Mouse (Mus musculus) MEL (cell line): ENCODE data around the gene Zscan10. TPM values are rescaled to one million over a fixed set of nuclear protein-coding genes. Genes with fewer than 3 reads are reported as not detected.
A peak's percentile ranks its signal among the peaks of the same experiment; 100 is the strongest.

Experiments
- DNase-seq: peaks from one replicate; pipeline ENCODE4 v3.0.0; 2011; ENCODE audit warnings: low read depth, low spot score
- H3K27ac ChIP-seq: 2 replicates; pipeline ENCODE4 v1.5.1; 2012; ENCODE audit warnings: low read depth, mild to moderate bottlenecking, control low read depth, low read length, moderate library complexity; ENCODE audit not compliant: control insufficient read depth
- H3K27me3 ChIP-seq, 2 experiments: fragments of 150-350 bp in 1 of 2; sonication (generic) in 1 of 2; 2 replicates each; pipeline ENCODE4 v1.6.1; 2012; ENCODE audit warnings: low read length in 2 of 2, mild to moderate bottlenecking in 2 of 2, improper control_type of control experiment in 1 of 2, moderate library complexity in 1 of 2; ENCODE audit not compliant: insufficient read depth in 2 of 2, control insufficient read depth in 1 of 2
- H3K36me3 ChIP-seq, 2 experiments: 2 replicates each; pipeline ENCODE4 v1.6.1; 2012 to 2014; ENCODE audit warnings: low read length in 2 of 2, improper control_type of control experiment in 1 of 2, inconsistent platforms in 1 of 2, mild to moderate bottlenecking in 1 of 2; ENCODE audit not compliant: insufficient read depth in 2 of 2, control insufficient read depth in 1 of 2
- H3K4me1 ChIP-seq, 2 experiments: fragments of 150-350 bp in 1 of 2; sonication (generic) in 1 of 2; 2 replicates each; pipeline ENCODE4 v1.6.1; 2012; ENCODE audit warnings: low read length in 2 of 2, improper control_type of control experiment in 1 of 2, mild to moderate bottlenecking in 1 of 2; ENCODE audit not compliant: insufficient read depth in 2 of 2, control insufficient read depth in 1 of 2
- H3K4me3 ChIP-seq, 2 experiments: fragments of 150-350 bp in 1 of 2; sonication (generic) in 1 of 2; 2 replicates each; pipeline ENCODE4 v1.5.1; 2012; ENCODE audit warnings: low read depth in 2 of 2, low read length in 2 of 2, mild to moderate bottlenecking in 2 of 2, moderate library complexity in 2 of 2, control low read depth in 1 of 2, improper control_type of control experiment in 1 of 2; ENCODE audit not compliant: control insufficient read depth in 1 of 2, insufficient read depth in 1 of 2
- H3K79me2 ChIP-seq: 2 replicates; pipeline ENCODE4 v1.6.1; 2012; ENCODE audit warnings: mild to moderate bottlenecking, low read length, moderate library complexity; ENCODE audit not compliant: control insufficient read depth, poor library complexity, insufficient read depth
- H3K9ac ChIP-seq: 2 replicates; pipeline ENCODE4 v1.6.1; 2012; ENCODE audit warnings: low read depth, mild to moderate bottlenecking, control low read depth, low read length, moderate library complexity; ENCODE audit not compliant: control insufficient read depth, poor library complexity, severe bottlenecking
- H3K9me3 ChIP-seq: fragments of 150-350 bp; sonication (generic); replicated peaks from 2 replicates; pipeline ENCODE4 v1.6.1; 2012; ENCODE audit warnings: mild to moderate bottlenecking, low read length, improper control_type of control experiment, moderate library complexity; ENCODE audit not compliant: insufficient read depth
- BHLHE40 ChIP-seq: IDR thresholded peaks from 2 replicates; pipeline ENCODE4 v1.6.1; 2012; ENCODE audit warnings: low read depth, mild to moderate bottlenecking, inconsistent platforms, low read length, improper control_type of control experiment, borderline replicate concordance
- CHD1 ChIP-seq: IDR thresholded peaks from 2 replicates; pipeline ENCODE4 v1.6.1; 2012; ENCODE audit warnings: low read depth, mild to moderate bottlenecking, inconsistent platforms, low read length, improper control_type of control experiment
- CHD2 ChIP-seq: IDR thresholded peaks from 2 replicates; pipeline ENCODE4 v1.6.1; 2011; ENCODE audit warnings: low read length, improper control_type of control experiment
- CTCF ChIP-seq, 3 experiments: IDR thresholded peaks in 2 of 3; conservative IDR thresholded peaks in 1 of 3; 2 replicates each; pipeline ENCODE4 v1.5.1; 2011 to 2012; ENCODE audit warnings: low read length in 3 of 3, low read depth in 2 of 3, mild to moderate bottlenecking in 2 of 3, improper control_type of control experiment in 1 of 3, inconsistent platforms in 1 of 3, mixed read lengths in 1 of 3, moderate library complexity in 1 of 3; ENCODE audit not compliant: control insufficient read depth in 1 of 3, insufficient read depth in 1 of 3, poor library complexity in 1 of 3, severe bottlenecking in 1 of 3
- ELF1 ChIP-seq: IDR thresholded peaks from 2 replicates; pipeline ENCODE4 v1.6.1; 2014; ENCODE audit warnings: low read depth, mild to moderate bottlenecking, inconsistent platforms, low read length, improper control_type of control experiment, moderate library complexity
- ETS1 ChIP-seq: IDR thresholded peaks from 2 replicates; pipeline ENCODE4 v1.6.1; 2012; ENCODE audit warnings: low read depth, mild to moderate bottlenecking, inconsistent platforms, low read length, improper control_type of control experiment, moderate library complexity
- GABPA ChIP-seq: IDR thresholded peaks from 2 replicates; pipeline ENCODE4 v1.6.1; 2012; ENCODE audit warnings: low read depth, mild to moderate bottlenecking, inconsistent platforms, low read length, improper control_type of control experiment, moderate library complexity
- GATA1 ChIP-seq: IDR thresholded peaks from 2 replicates; pipeline ENCODE4 v1.6.1; 2011; ENCODE audit warnings: low read depth, low read length, improper control_type of control experiment
- KAT2A ChIP-seq: conservative IDR thresholded peaks from 2 replicates; pipeline ENCODE4 v1.6.1; 2012; ENCODE audit warnings: low read depth, low read length, improper control_type of control experiment, inconsistent platforms
- MAFK ChIP-seq: IDR thresholded peaks from 2 replicates; pipeline ENCODE4 v1.6.1; 2011; ENCODE audit warnings: low read depth, mild to moderate bottlenecking, low read length, improper control_type of control experiment, borderline replicate concordance
- MAX ChIP-seq: IDR thresholded peaks from 2 replicates; pipeline ENCODE4 v1.6.1; 2011; ENCODE audit warnings: low read length, improper control_type of control experiment
- MAZ ChIP-seq: IDR thresholded peaks from 2 replicates; pipeline ENCODE4 v1.6.1; 2012; ENCODE audit warnings: low read depth, mild to moderate bottlenecking, inconsistent platforms, low read length, improper control_type of control experiment
- MXI1 ChIP-seq: IDR thresholded peaks from 2 replicates; pipeline ENCODE4 v1.6.1; 2011; ENCODE audit warnings: mild to moderate bottlenecking, low read depth, low read length, improper control_type of control experiment
- MYB ChIP-seq: IDR thresholded peaks from 2 replicates; pipeline ENCODE4 v1.6.1; 2011; ENCODE audit warnings: mild to moderate bottlenecking, low read depth, low read length, improper control_type of control experiment
- MYC ChIP-seq: IDR thresholded peaks from 2 replicates; pipeline ENCODE4 v1.6.1; 2011; ENCODE audit warnings: low read depth, mild to moderate bottlenecking, low read length, improper control_type of control experiment, moderate library complexity
- NELFE ChIP-seq: IDR thresholded peaks from 2 replicates; pipeline ENCODE4 v1.6.1; 2011; ENCODE audit warnings: low read depth, low read length, improper control_type of control experiment
- NRF1 ChIP-seq: IDR thresholded peaks from 2 replicates; pipeline ENCODE4 v1.6.1; 2014; ENCODE audit warnings: low read depth, mild to moderate bottlenecking, inconsistent platforms, low read length, improper control_type of control experiment, moderate library complexity; ENCODE audit not compliant: poor library complexity, insufficient read depth, severe bottlenecking
- POLR2A ChIP-seq, 2 experiments: IDR thresholded peaks; 2 replicates each; pipeline ENCODE4 v1.6.1; 2011 to 2012; ENCODE audit warnings: low read length in 2 of 2, mild to moderate bottlenecking in 2 of 2, control low read depth in 1 of 2, improper control_type of control experiment in 1 of 2, low read depth in 1 of 2, moderate library complexity in 1 of 2; ENCODE audit not compliant: control insufficient read depth in 1 of 2, insufficient read depth in 1 of 2, poor library complexity in 1 of 2
- POLR2AphosphoS2 ChIP-seq: IDR thresholded peaks from 2 replicates; pipeline ENCODE4 v1.6.1; 2011; ENCODE audit warnings: low read length, improper control_type of control experiment
- POLR2AphosphoS5 ChIP-seq: IDR thresholded peaks from 2 replicates; pipeline ENCODE4 v1.6.1; 2012; ENCODE audit warnings: low read depth, borderline replicate concordance, mild to moderate bottlenecking, inconsistent platforms, low read length, moderate library complexity, mixed read lengths
- RAD21 ChIP-seq: IDR thresholded peaks from 2 replicates; pipeline ENCODE4 v1.6.1; 2011; ENCODE audit warnings: mild to moderate bottlenecking, low read depth, low read length, improper control_type of control experiment
- RCOR1 ChIP-seq: IDR thresholded peaks from 2 replicates; pipeline ENCODE4 v1.6.1; 2012; ENCODE audit warnings: low read depth, mild to moderate bottlenecking, inconsistent platforms, low read length, improper control_type of control experiment
- SIN3A ChIP-seq: IDR thresholded peaks from 2 replicates; pipeline ENCODE4 v1.6.1; 2012; ENCODE audit warnings: low read length, improper control_type of control experiment, inconsistent platforms
- SMC3 ChIP-seq: IDR thresholded peaks from 2 replicates; pipeline ENCODE4 v1.6.1; 2011; ENCODE audit warnings: low read depth, low read length, improper control_type of control experiment
- TBP ChIP-seq: IDR thresholded peaks from 2 replicates; pipeline ENCODE4 v1.8.0; 2011; ENCODE audit warnings: low read depth, low read length, improper control_type of control experiment
- TCF12 ChIP-seq: IDR thresholded peaks from 2 replicates; pipeline ENCODE4 v1.6.1; 2014; ENCODE audit warnings: low read depth, mild to moderate bottlenecking, inconsistent platforms, low read length, improper control_type of control experiment, moderate library complexity
- UBTF ChIP-seq: IDR thresholded peaks from 2 replicates; pipeline ENCODE4 v1.6.1; 2012; ENCODE audit warnings: low read depth, mild to moderate bottlenecking, inconsistent platforms, low read length, improper control_type of control experiment, moderate library complexity, borderline replicate concordance; ENCODE audit not compliant: insufficient read depth
- USF1 ChIP-seq: IDR thresholded peaks from 2 replicates; pipeline ENCODE4 v1.6.1; 2014; ENCODE audit warnings: low read depth, mild to moderate bottlenecking, inconsistent platforms, low read length, improper control_type of control experiment, moderate library complexity
- USF2 ChIP-seq, 2 experiments: IDR thresholded peaks; 2 replicates each; pipeline ENCODE4 v1.6.1; 2011 to 2012; ENCODE audit warnings: improper control_type of control experiment in 2 of 2, low read length in 2 of 2, borderline replicate concordance in 1 of 2, inconsistent platforms in 1 of 2, low read depth in 1 of 2, mild to moderate bottlenecking in 1 of 2; ENCODE audit not compliant: insufficient read depth in 1 of 2
- ZNF384 ChIP-seq: IDR thresholded peaks from 2 replicates; pipeline ENCODE4 v1.6.1; 2012; ENCODE audit warnings: low read depth, mild to moderate bottlenecking, inconsistent platforms, low read length, improper control_type of control experiment
- polyA plus RNA-seq, 2 experiments: library from polyadenylated mRNA; stranded (reverse) in 1 of 2; unstranded in 1 of 2; fragments of >175 nt in 1 of 2; fragments of >200 nt in 1 of 2; gene quantifications; 2 replicates each; pipeline versions ENCODE4 v1.2.1 to v1.2.4; 2012; ENCODE audit warnings: low replicate concordance in 2 of 2, low read depth in 1 of 2; ENCODE audit not compliant: insufficient read length in 2 of 2, insufficient read depth in 1 of 2, missing spikeins in 1 of 2
- total RNA-seq: library from RNA; depleted of rRNA; stranded (reverse); fragments of 300-350 nt; gene quantifications from 2 replicates; pipeline ENCODE4 v1.2.3, GENCODE M21; 2012

Zscan10 gene
- total and polyA plus RNA-seq, 3 experiments = 0.08 TPM; not detected in 2

DNA sequence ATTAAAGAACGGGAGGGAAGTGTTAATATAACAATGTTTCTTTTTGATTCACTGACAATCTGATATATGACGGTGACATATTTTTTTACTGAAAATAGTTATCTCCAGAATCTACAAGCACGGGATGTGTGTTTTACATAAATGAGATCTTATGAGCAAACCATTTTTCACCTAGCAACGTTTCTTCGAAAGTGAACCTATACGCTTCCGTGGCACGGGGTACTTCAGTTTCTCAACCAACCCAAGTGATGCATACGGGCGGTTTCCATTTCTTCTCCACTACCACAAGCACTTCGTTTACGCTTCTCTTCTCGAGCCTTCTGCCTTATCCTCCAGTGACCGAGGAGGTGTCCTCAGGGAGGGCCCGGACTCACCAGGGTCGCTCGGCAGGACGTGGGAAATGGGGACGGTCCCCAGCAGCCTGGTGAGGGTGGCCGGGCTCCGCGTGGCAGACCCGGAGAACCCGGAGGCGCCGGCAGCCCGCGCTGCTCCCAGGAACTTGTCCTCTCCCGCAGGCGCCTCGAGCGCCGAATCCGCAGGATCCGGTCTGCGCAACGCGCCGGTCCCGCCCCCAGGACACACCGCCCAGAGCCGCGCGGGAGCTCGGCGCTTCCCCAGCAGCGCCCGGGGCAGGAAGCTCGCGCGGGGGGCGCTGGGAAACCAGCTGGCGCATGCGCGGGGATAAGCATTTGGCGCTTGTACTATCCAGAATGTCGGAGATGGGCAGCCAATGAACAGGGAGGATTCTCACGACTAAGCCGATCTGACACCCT lies 36.9 kb upstream of the Zscan10 start, which contains the start of gene Zfp213 (continued):
- TF ChIP-seq TCF12 (peak; percentile 43), RCOR1 (no peak), ZNF384 (peak; percentile 59), POLR2AphosphoS2 (peak; percentile 55; the same call in 1 of the 2 replicates), CHD1 (0 out of 2 replicates have a peak, but pooled peaks have one; percentile 29), CHD2 (no peak), TBP (no peak; the same call in none of the 2 replicates), KAT2A (peak; percentile 58; the same call in 1 of the 2 replicates), CTCF (IDR thresholded peaks at IDR 0.05 in 2 of 3, conservative IDR thresholded peaks at IDR 0.05 in 1 of 3; ENCODE audit: control insufficient read depth in 1 of 3, insufficient read depth in 1 of 3, low read depth in 2 of 3, low read length in 3 of 3, poor library complexity in 1 of 3, severe bottlenecking in 1 of 3) (no peak), ETS1 (0 out of 2 replicates have a peak, but pooled peaks have one; percentile 31), SIN3A (peak; percentile 13; the same call in 1 of the 2 replicates), RAD21 (no peak), POLR2A (IDR thresholded peaks at IDR 0.05; ENCODE audit: control insufficient read depth in 1 of 2, insufficient read depth in 1 of 2, low read depth in 1 of 2, low read length in 2 of 2, poor library complexity in 1 of 2) (peak; percentile 87 to 88; a peak in 3 of 4 replicates), GATA1 (peak; percentile 66), ELF1 (peak; percentile 75)

DNA sequence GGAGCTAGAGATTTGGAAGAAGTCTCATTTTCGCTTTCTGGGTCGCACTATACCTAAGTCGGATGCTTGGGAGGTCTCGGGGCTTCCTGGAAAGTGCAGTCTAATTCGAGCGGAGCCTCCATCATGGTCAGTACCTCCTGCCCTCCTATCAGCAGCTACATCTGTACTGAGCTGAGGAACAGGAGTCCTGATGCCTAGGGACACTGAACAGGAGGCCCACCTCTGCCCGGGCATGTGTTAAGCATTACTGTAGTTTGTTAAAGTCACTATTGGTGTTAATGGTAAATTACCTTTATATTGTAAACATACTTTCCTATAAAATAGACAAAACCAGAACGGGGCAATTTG lies 36.3 kb upstream of the Zscan10 start:
- peak overlapping the region; percentile 86 for H3K9ac ChIP-seq
- DNase-seq = no peak
- peaks cover 6% of the 10 kb centered on the region; the same call in 1 of the 2 replicates for H3K79me2 ChIP-seq
- H3K9me3 ChIP-seq = no peaks in the 10 kb centered on the region
- H3K4me3 ChIP-seq = peak overlapping the region; percentile 83 to 91
- H3K27me3 ChIP-seq = no peaks in the 10 kb centered on the region
- H3K4me1 ChIP-seq = peaks cover 2 to 7% of the 10 kb centered on the region in 2 experiments; a peak in 2 of 4 replicates
- H3K27ac ChIP-seq = peak overlapping the region; percentile 83
- peaks cover 0 to 8% of the 10 kb centered on the region in 2 experiments; a peak in 1 of 4 replicates for H3K36me3 ChIP-seq
- TF ChIP-seq MYB (no peak), RAD21 (no peak), SMC3 (no peak), KAT2A (no peak), UBTF (no peak), RCOR1 (no peak), MAZ (no peak), SIN3A (peak; percentile 30; the same call in 1 of the 2 replicates), NRF1 (no peak), NELFE (no peak; the same call in 1 of the 2 replicates), MAX (no peak), POLR2AphosphoS5 (no peak), ETS1 (no peak), GATA1 (peak; percentile 37; the same call in 1 of the 2 replicates), BHLHE40 (no peak), MYC (peak; percentile 44; the same call in 1 of the 2 replicates), TCF12 (no peak), MAFK (no peak), CHD1 (no peak), USF2 (IDR thresholded peaks at IDR 0.05; ENCODE audit: borderline replicate concordance in 1 of 2, insufficient read depth in 1 of 2, low read depth in 1 of 2, low read length in 2 of 2) (no peak), USF1 (no peak), MXI1 (0 out of 2 replicates have a peak, but pooled peaks have one; percentile 14), POLR2AphosphoS2 (no peak), POLR2A (IDR thresholded peaks at IDR 0.05; ENCODE audit: control insufficient read depth in 1 of 2, insufficient read depth in 1 of 2, low read depth in 1 of 2, low read length in 2 of 2, poor library complexity in 1 of 2) (no peak; a peak in 1 of 4 replicates), GABPA (no peak), CTCF (IDR thresholded peaks at IDR 0.05 in 2 of 3, conservative IDR thresholded peaks at IDR 0.05 in 1 of 3; ENCODE audit: control insufficient read depth in 1 of 3, insufficient read depth in 1 of 3, low read depth in 2 of 3, low read length in 3 of 3, poor library complexity in 1 of 3, severe bottlenecking in 1 of 3) (no peak), CHD2 (no peak)
